Mouse (Mus musculus): ENCODE measurements at regions not wholly inside any gene's neighbourhood (a gene's known extent, or its start where the extent isn't known, plus 50 kb on each side); places are given as distances from the start of the nearest gene placed in this dataset.

- no peaks in the 10 kb centered on the region for H3K4me1 ChIP-seq (ENCODE audit: control insufficient read depth, insufficient read depth, low read length)
- no peak for ATAC-seq (ENCODE audit: low read depth)
- 46% methylated on average over 7 of the region's 7 CpGs for WGBS
These were observed 348.5 kb upstream of the Npvf start for GRCm38 (mm10) chr6:51002713-51003112.

GRCm38 (mm10) chr6:51006074-51006591 is 351.9 kb upstream of the Npvf start:
- 35% methylated on average over 11 of the region's 11 CpGs for WGBS
- Histone ChIP-seq H3K9ac (replicated peaks; ENCODE audit: low read depth, low read length) (no peak overlapping the region), H3K4me2 (ENCODE audit: low read depth, low read length) (no peak overlapping the region), H3K4me1 (ENCODE audit: control insufficient read depth, insufficient read depth, low read length) (no peaks in the 10 kb centered on the region), H3K36me3 (ENCODE audit: control insufficient read depth, insufficient read depth, low read length) (no peaks in the 10 kb centered on the region), H3K27me3 (ENCODE audit: control insufficient read depth, insufficient read depth, low read length) (no peaks in the 10 kb centered on the region), H3K9me3 (ENCODE audit: control insufficient read depth, low read length) (no peaks in the 10 kb centered on the region), H3K27ac (ENCODE audit: low read depth, low read length) (no peak overlapping the region), H3K4me3 (ENCODE audit: low read depth, low read length) (no peak overlapping the region)
- ATAC-seq (ENCODE audit: low read depth) = no peak

More at GRCm38 (mm10) chr6:51002713-51003112, 348.5 kb upstream of the Npvf start:
- no peak overlapping the region for H3K27ac ChIP-seq (ENCODE audit: low read depth, low read length)
- no peaks in the 10 kb centered on the region for H3K36me3 ChIP-seq (ENCODE audit: control insufficient read depth, insufficient read depth, low read length)
- H3K4me2 ChIP-seq (ENCODE audit: low read depth, low read length) = no peak overlapping the region
- H3K4me3 ChIP-seq (ENCODE audit: low read depth, low read length) = no peak overlapping the region
- H3K9ac ChIP-seq (replicated peaks; ENCODE audit: low read depth, low read length) = no peak overlapping the region
- H3K27me3 ChIP-seq (ENCODE audit: control insufficient read depth, insufficient read depth, low read length) = no peaks in the 10 kb centered on the region
- no peaks in the 10 kb centered on the region for H3K9me3 ChIP-seq (ENCODE audit: control insufficient read depth, low read length)

- Histone ChIP-seq H3K36me3 (ENCODE audit: control insufficient read depth, insufficient read depth, low read length) (no peaks in the 10 kb centered on the region), H3K9ac (replicated peaks; ENCODE audit: low read depth, low read length) (no peak overlapping the region), H3K9me3 (ENCODE audit: control insufficient read depth, low read length) (no peaks in the 10 kb centered on the region), H3K4me3 (ENCODE audit: low read depth, low read length) (no peak overlapping the region), H3K27ac (ENCODE audit: low read depth, low read length) (no peak overlapping the region), H3K4me1 (ENCODE audit: control insufficient read depth, insufficient read depth, low read length) (no peaks in the 10 kb centered on the region), H3K4me2 (ENCODE audit: low read depth, low read length) (no peak overlapping the region), H3K27me3 (ENCODE audit: control insufficient read depth, insufficient read depth, low read length) (no peaks in the 10 kb centered on the region)
- 63% methylated on average over 14 of the region's 14 CpGs for WGBS
- no peak for ATAC-seq (ENCODE audit: low read depth)
These were observed 355.5 kb upstream of the Npvf start for GRCm38 (mm10) chr6:51009526-51010340.

- Histone ChIP-seq H3K27ac (ENCODE audit: low read depth, low read length) (no peak overlapping the region), H3K4me2 (ENCODE audit: low read depth, low read length) (no peak overlapping the region), H3K9me3 (ENCODE audit: control insufficient read depth, low read length) (no peaks in the 10 kb centered on the region), H3K4me1 (ENCODE audit: control insufficient read depth, insufficient read depth, low read length) (no peaks in the 10 kb centered on the region), H3K4me3 (ENCODE audit: low read depth, low read length) (no peak overlapping the region), H3K27me3 (ENCODE audit: control insufficient read depth, insufficient read depth, low read length) (no peaks in the 10 kb centered on the region), H3K9ac (replicated peaks; ENCODE audit: low read depth, low read length) (no peak overlapping the region), H3K36me3 (ENCODE audit: control insufficient read depth, insufficient read depth, low read length) (no peaks in the 10 kb centered on the region)
- ATAC-seq (ENCODE audit: low read depth) = no peak
- 92% methylated on average over 1 of the region's 1 CpGs for WGBS
These were observed 356.3 kb upstream of the Npvf start for GRCm38 (mm10) chr6:51010536-51010935.

- Histone ChIP-seq H3K4me1 (ENCODE audit: control insufficient read depth, insufficient read depth, low read length) (no peaks in the 10 kb centered on the region), H3K4me3 (ENCODE audit: low read depth, low read length) (no peak overlapping the region), H3K9ac (replicated peaks; ENCODE audit: low read depth, low read length) (no peak overlapping the region), H3K36me3 (ENCODE audit: control insufficient read depth, insufficient read depth, low read length) (no peaks in the 10 kb centered on the region), H3K27me3 (ENCODE audit: control insufficient read depth, insufficient read depth, low read length) (no peaks in the 10 kb centered on the region), H3K4me2 (ENCODE audit: low read depth, low read length) (no peak overlapping the region), H3K27ac (ENCODE audit: low read depth, low read length) (no peak overlapping the region), H3K9me3 (ENCODE audit: control insufficient read depth, low read length) (no peaks in the 10 kb centered on the region)
- no peak for ATAC-seq (ENCODE audit: low read depth)
- 79% methylated on average over 15 of the region's 15 CpGs for WGBS
These were observed 358.0 kb upstream of the Npvf start for GRCm38 (mm10) chr6:51012086-51012830.

- WGBS = 59% methylated on average over 2 of the region's 2 CpGs
- Histone ChIP-seq H3K9me3 (ENCODE audit: control insufficient read depth, low read length) (no peaks in the 10 kb centered on the region), H3K4me2 (ENCODE audit: low read depth, low read length) (no peak overlapping the region), H3K4me3 (ENCODE audit: low read depth, low read length) (no peak overlapping the region), H3K27ac (ENCODE audit: low read depth, low read length) (no peak overlapping the region), H3K4me1 (ENCODE audit: control insufficient read depth, insufficient read depth, low read length) (no peaks in the 10 kb centered on the region), H3K36me3 (ENCODE audit: control insufficient read depth, insufficient read depth, low read length) (no peaks in the 10 kb centered on the region), H3K9ac (replicated peaks; ENCODE audit: low read depth, low read length) (no peak overlapping the region), H3K27me3 (ENCODE audit: control insufficient read depth, insufficient read depth, low read length) (no peaks in the 10 kb centered on the region)
- no peak for ATAC-seq (ENCODE audit: low read depth)
These were observed 361.5 kb upstream of the Npvf start for GRCm38 (mm10) chr6:51015735-51016134.

GRCm38 (mm10) chr6:51016441-51017070 is 362.3 kb upstream of the Npvf start:
- whole genome bisulfite sequencing = 58% methylated on average over 5 of the region's 5 CpGs
- no peaks in the 10 kb centered on the region for H3K27me3 ChIP-seq (ENCODE audit: control insufficient read depth, insufficient read depth, low read length)
- no peaks in the 10 kb centered on the region for H3K4me1 ChIP-seq (ENCODE audit: control insufficient read depth, insufficient read depth, low read length)
- no peak for ATAC-seq (ENCODE audit: low read depth)
- H3K36me3 ChIP-seq (ENCODE audit: control insufficient read depth, insufficient read depth, low read length) = no peaks in the 10 kb centered on the region
- H3K27ac ChIP-seq (ENCODE audit: low read depth, low read length) = no peak overlapping the region; the same call in 1 of the 2 replicates
- no peaks in the 10 kb centered on the region for H3K9me3 ChIP-seq (ENCODE audit: control insufficient read depth, low read length)
- no peak overlapping the region for H3K4me3 ChIP-seq (ENCODE audit: low read depth, low read length)
- no peak overlapping the region for H3K9ac ChIP-seq (replicated peaks; ENCODE audit: low read depth, low read length)
- no peak overlapping the region for H3K4me2 ChIP-seq (ENCODE audit: low read depth, low read length)

- WGBS = 78% methylated on average over 9 of the region's 9 CpGs
- Histone ChIP-seq H3K4me3 (ENCODE audit: low read depth, low read length) (no peak overlapping the region), H3K9me3 (ENCODE audit: control insufficient read depth, low read length) (no peaks in the 10 kb centered on the region), H3K27me3 (ENCODE audit: control insufficient read depth, insufficient read depth, low read length) (no peaks in the 10 kb centered on the region), H3K9ac (replicated peaks; ENCODE audit: low read depth, low read length) (no peak overlapping the region), H3K27ac (ENCODE audit: low read depth, low read length) (no peak overlapping the region), H3K4me2 (ENCODE audit: low read depth, low read length) (no peak overlapping the region), H3K4me1 (ENCODE audit: control insufficient read depth, insufficient read depth, low read length) (no peaks in the 10 kb centered on the region), H3K36me3 (ENCODE audit: control insufficient read depth, insufficient read depth, low read length) (no peaks in the 10 kb centered on the region)
- ATAC-seq (ENCODE audit: low read depth) = no peak
These were observed 363.2 kb upstream of the Npvf start for GRCm38 (mm10) chr6:51017260-51017999.
